Mouse (Mus musculus) thymus, adult 2 months (tissue): ENCODE measurements around the gene Vhl.

Experiments used
- CTCF ChIP-seq: fragments of 200-500 bp; IDR thresholded peaks from 2 replicates; pipeline ENCODE4 v1.5.1; 2012; ENCODE audit warnings: mild to moderate bottlenecking, control low read depth, low read length, moderate library complexity, borderline replicate concordance; ENCODE audit not compliant: control insufficient read depth, poor library complexity, insufficient read depth; ENCODE audit errors: extremely low read depth
- POLR2A ChIP-seq: fragments of 200-500 bp; IDR thresholded peaks from 2 replicates; pipeline ENCODE4 v1.6.1; 2012; ENCODE audit warnings: mild to moderate bottlenecking, low read length, control low read depth, moderate library complexity; ENCODE audit not compliant: control insufficient read depth, poor library complexity, insufficient read depth; ENCODE audit errors: extremely low read depth

DNA sequence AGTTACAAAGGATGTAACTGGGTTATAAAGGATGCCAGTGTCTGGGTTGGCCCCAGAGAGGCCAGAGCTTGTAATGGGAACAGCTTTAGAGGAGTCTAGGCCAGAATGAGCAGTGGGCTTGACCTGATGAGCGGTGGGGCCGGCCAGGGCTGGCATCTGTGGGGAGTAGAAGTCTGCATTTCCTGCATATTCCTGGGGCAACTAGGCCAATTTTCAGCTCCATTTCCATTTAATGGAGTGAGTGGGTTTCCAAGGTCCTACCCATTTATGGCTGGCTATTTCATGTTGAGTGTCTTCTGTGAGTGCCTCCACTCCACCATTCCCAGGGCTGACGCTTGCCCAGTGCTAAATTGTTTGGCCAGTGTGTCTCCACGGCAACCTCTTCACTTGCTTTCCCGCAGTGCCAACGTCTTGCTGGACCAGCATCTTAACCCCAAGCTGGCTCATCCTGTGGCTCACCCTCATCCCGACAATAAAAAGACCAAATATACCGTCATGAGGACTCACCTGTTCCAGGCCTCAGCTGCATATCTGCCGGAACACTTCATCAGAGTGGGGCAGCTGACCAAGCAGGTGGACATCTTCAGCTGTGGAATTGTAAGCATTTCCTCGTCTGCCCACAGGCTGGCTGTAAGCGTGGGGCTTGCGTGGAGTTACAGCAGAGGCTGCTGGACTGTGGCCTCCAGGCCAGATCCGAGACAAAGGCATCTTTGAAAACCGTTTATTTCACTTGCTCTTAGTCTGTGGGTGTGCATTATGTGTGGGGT, 54.7 kb downstream of the Vhl start:
- TF ChIP-seq POLR2A (no peak), CTCF (no peak)
